Mouse (Mus musculus): ENCODE results near the gene Supv3l1. TPM values are rescaled to one million over a fixed set of nuclear protein-coding genes. Genes with fewer than 3 reads are reported as not detected.

Gene Supv3l1
- polyA plus RNA-seq, 1 experiment from 2014 or later, result 20.5 TPM

DNA sequence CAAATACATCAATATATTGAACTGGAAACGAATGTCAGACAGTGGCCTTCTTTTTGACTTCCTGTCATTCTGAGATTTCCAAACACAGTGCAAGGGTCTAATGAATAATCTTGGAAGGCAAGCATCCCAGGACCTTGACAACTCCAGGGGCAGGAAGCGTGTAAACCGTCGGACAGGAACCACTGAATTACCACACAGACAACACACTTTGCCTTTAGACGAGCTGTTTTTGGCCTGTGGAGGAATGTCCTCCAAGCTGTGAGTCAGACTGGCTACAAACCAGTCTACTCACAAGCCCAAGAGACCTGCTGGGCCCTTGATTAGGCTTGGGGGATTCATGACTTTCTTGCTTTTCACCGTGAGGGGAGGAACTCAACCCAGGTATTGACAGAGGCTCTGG is 29.1 kb downstream of the Supv3l1 start:
- ATAC-seq (ENCODE audit: low FRiP score), result no peak
- 0 out of 2 replicates have a peak, but pooled peaks cover under 1% of the 10 kb centered on the region for H3K4me1 ChIP-seq (replicated peaks; ENCODE audit: control insufficient read depth, insufficient read depth, low read length)
- H3K36me3 ChIP-seq (replicated peaks; ENCODE audit: control insufficient read depth, insufficient read depth), result no peaks in the 10 kb centered on the region
- DNase-seq (ENCODE audit: low spot score), result no peak
- H3K27ac ChIP-seq, result no peak overlapping the region
- 80% methylated on average over 6 of the region's 6 CpGs for WGBS
- no peak overlapping the region for H3K4me3 ChIP-seq (replicated peaks; ENCODE audit: low read length)
- H3K27me3 ChIP-seq (ENCODE audit: control insufficient read depth, insufficient read depth, low read length), result no peaks in the 10 kb centered on the region
- H3K4me2 ChIP-seq (replicated peaks), result no peak overlapping the region
- no peaks in the 10 kb centered on the region for H3K9me3 ChIP-seq (ENCODE audit: control insufficient read depth, low read length)
- H3K9ac ChIP-seq, result no peak overlapping the region

- Histone ChIP-seq H3K27ac (no peak overlapping the region), H3K27me3 (ENCODE audit: control insufficient read depth, insufficient read depth, low read length) (no peaks in the 10 kb centered on the region), H3K9me3 (ENCODE audit: control insufficient read depth, low read length) (no peaks in the 10 kb centered on the region), H3K9ac (no peak overlapping the region), H3K4me3 (replicated peaks; ENCODE audit: low read length) (no peak overlapping the region), H3K36me3 (replicated peaks; ENCODE audit: control insufficient read depth, insufficient read depth) (no peaks in the 10 kb centered on the region), H3K4me2 (replicated peaks) (no peak overlapping the region), H3K4me1 (replicated peaks; ENCODE audit: control insufficient read depth, insufficient read depth, low read length) (no peaks in the 10 kb centered on the region)
- DNase-seq (ENCODE audit: low spot score), result no peak
- ATAC-seq (ENCODE audit: low FRiP score), result no peak
- WGBS, result 87% methylated on average over 5 of the region's 5 CpGs
Observed at GRCm38 (mm10) chr10:62419422-62419821, 30.1 kb downstream of the Supv3l1 start.

- Histone ChIP-seq H3K4me3 (replicated peaks; ENCODE audit: low read length) (no peak overlapping the region), H3K27me3 (ENCODE audit: control insufficient read depth, insufficient read depth, low read length) (no peaks in the 10 kb centered on the region), H3K4me2 (replicated peaks) (no peak overlapping the region), H3K4me1 (replicated peaks; ENCODE audit: control insufficient read depth, insufficient read depth, low read length) (no peaks in the 10 kb centered on the region), H3K27ac (no peak overlapping the region), H3K36me3 (replicated peaks; ENCODE audit: control insufficient read depth, insufficient read depth) (no peaks in the 10 kb centered on the region), H3K9ac (no peak overlapping the region), H3K9me3 (ENCODE audit: control insufficient read depth, low read length) (no peaks in the 10 kb centered on the region)
- ATAC-seq (ENCODE audit: low FRiP score) (no peak), DNase-seq (ENCODE audit: low spot score) (no peak)
- 45% methylated on average over 7 of the region's 7 CpGs for WGBS
Observed at GRCm38 (mm10) chr10:62418831-62419356, 30.6 kb downstream of the Supv3l1 start.

- no peaks in the 10 kb centered on the region for H3K27me3 ChIP-seq (ENCODE audit: control insufficient read depth, insufficient read depth, low read length)
- no peaks in the 10 kb centered on the region for H3K9me3 ChIP-seq (ENCODE audit: control insufficient read depth, low read length)
- 57% methylated on average over 4 of the region's 4 CpGs for WGBS
- ATAC-seq (ENCODE audit: low FRiP score) (no peak), DNase-seq (ENCODE audit: low spot score) (no peak)
- H3K27ac ChIP-seq, result no peak overlapping the region
- no peaks in the 10 kb centered on the region for H3K4me1 ChIP-seq (replicated peaks; ENCODE audit: control insufficient read depth, insufficient read depth, low read length)
- no peak overlapping the region for H3K9ac ChIP-seq
- no peak overlapping the region for H3K4me3 ChIP-seq (replicated peaks; ENCODE audit: low read length)
- H3K4me2 ChIP-seq (replicated peaks), result no peak overlapping the region
- H3K36me3 ChIP-seq (replicated peaks; ENCODE audit: control insufficient read depth, insufficient read depth), result no peaks in the 10 kb centered on the region
Observed at GRCm38 (mm10) chr10:62413606-62413982, 35.9 kb downstream of the Supv3l1 start.

DNA sequence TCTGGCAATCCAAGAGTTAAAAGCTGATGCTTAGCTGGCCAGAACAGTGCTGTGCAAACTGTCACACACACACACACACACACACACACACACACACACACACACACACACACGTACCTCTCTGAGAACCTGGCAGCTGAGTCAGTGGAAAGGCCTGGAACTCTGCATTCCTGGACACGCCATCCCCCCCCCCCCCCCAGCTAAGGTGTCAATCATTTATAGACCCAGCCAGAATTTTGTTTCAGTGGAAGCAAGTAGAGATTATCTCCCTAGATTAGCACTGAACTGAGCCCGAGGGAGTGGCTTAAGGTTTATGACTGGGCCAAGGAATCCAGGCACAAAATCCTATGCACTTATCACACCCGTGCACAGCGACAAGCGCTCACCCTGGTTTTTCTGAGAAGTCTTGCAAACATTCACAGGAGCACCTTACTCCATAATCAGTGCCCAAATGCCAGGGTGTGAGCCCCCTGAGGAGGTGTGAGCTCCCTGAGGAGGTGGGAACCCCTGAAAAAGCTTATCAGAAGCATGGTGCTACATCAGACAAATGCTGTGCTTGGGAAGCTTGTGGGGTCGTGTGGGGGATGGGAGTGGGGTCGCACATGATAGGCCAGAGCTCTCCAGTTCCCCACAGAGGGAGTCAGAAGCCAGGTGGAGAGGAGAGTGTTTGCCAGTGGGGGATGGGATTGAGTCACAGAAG is 36.5 kb downstream of the Supv3l1 start:
- DNase-seq (ENCODE audit: low spot score), result no peak
- Histone ChIP-seq H3K27ac (no peak overlapping the region), H3K9ac (no peak overlapping the region), H3K27me3 (ENCODE audit: control insufficient read depth, insufficient read depth, low read length) (no peaks in the 10 kb centered on the region), H3K4me2 (replicated peaks) (no peak overlapping the region), H3K4me3 (replicated peaks; ENCODE audit: low read length) (no peak overlapping the region), H3K9me3 (ENCODE audit: control insufficient read depth, low read length) (no peaks in the 10 kb centered on the region), H3K4me1 (replicated peaks; ENCODE audit: control insufficient read depth, insufficient read depth, low read length) (no peaks in the 10 kb centered on the region), H3K36me3 (replicated peaks; ENCODE audit: control insufficient read depth, insufficient read depth) (no peaks in the 10 kb centered on the region)
- no peak for ATAC-seq (ENCODE audit: low FRiP score)
- 52% methylated on average over 8 of the region's 8 CpGs for WGBS

GRCm38 (mm10) chr10:62411431-62412410 is 37.8 kb downstream of the Supv3l1 start:
- WGBS, result 70% methylated on average over 19 of the region's 19 CpGs
- no peaks in the 10 kb centered on the region for H3K4me1 ChIP-seq (replicated peaks; ENCODE audit: control insufficient read depth, insufficient read depth, low read length)
- H3K27me3 ChIP-seq (ENCODE audit: control insufficient read depth, insufficient read depth, low read length), result no peaks in the 10 kb centered on the region
- no peak for ATAC-seq (ENCODE audit: low FRiP score)
- no peak for DNase-seq (ENCODE audit: low spot score)
- no peak overlapping the region for H3K27ac ChIP-seq
- no peaks in the 10 kb centered on the region for H3K9me3 ChIP-seq (ENCODE audit: control insufficient read depth, low read length)
- no peak overlapping the region for H3K4me2 ChIP-seq (replicated peaks)
- H3K4me3 ChIP-seq (replicated peaks; ENCODE audit: low read length), result no peak overlapping the region
- no peak overlapping the region for H3K9ac ChIP-seq
- H3K36me3 ChIP-seq (replicated peaks; ENCODE audit: control insufficient read depth, insufficient read depth), result no peaks in the 10 kb centered on the region

DNA sequence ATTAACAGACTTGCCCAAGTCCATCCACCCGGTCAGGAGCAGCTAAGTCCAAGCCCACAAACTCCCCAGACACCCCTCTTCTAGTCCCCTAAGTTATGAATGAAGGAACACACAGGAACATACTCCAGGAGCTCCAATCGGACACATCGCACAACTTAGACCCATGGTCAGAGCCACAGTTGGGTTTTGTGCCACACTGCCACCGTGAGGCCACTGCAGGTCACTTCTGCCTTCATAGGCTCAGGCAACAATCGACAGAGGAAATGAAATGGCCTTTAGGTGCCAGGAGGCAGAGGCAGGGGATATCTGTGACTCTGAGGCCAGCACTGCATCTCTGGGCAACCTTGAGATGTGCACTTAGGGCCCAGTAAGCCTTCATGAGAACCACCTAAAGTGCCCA is 38.6 kb downstream of the Supv3l1 start:
- H3K4me2 ChIP-seq (replicated peaks), result no peak overlapping the region
- no peaks in the 10 kb centered on the region for H3K27me3 ChIP-seq (ENCODE audit: control insufficient read depth, insufficient read depth, low read length)
- no peaks in the 10 kb centered on the region for H3K4me1 ChIP-seq (replicated peaks; ENCODE audit: control insufficient read depth, insufficient read depth, low read length)
- 10% methylated on average over 5 of the region's 5 CpGs for WGBS
- H3K9ac ChIP-seq, result no peak overlapping the region
- ATAC-seq (ENCODE audit: low FRiP score), result peak; percentile 70; the same call in 1 of the 2 replicates
- no peak overlapping the region for H3K27ac ChIP-seq
- peak; percentile 78 for DNase-seq (ENCODE audit: low spot score)
- no peaks in the 10 kb centered on the region for H3K36me3 ChIP-seq (replicated peaks; ENCODE audit: control insufficient read depth, insufficient read depth)
- H3K4me3 ChIP-seq (replicated peaks; ENCODE audit: low read length), result no peak overlapping the region
- no peaks in the 10 kb centered on the region for H3K9me3 ChIP-seq (ENCODE audit: control insufficient read depth, low read length)

- Histone ChIP-seq H3K27me3 (ENCODE audit: control insufficient read depth, insufficient read depth, low read length) (no peaks in the 10 kb centered on the region), H3K4me3 (replicated peaks; ENCODE audit: low read length) (no peak overlapping the region), H3K4me1 (replicated peaks; ENCODE audit: control insufficient read depth, insufficient read depth, low read length) (no peaks in the 10 kb centered on the region), H3K27ac (no peak overlapping the region), H3K36me3 (replicated peaks; ENCODE audit: control insufficient read depth, insufficient read depth) (no peaks in the 10 kb centered on the region), H3K9ac (0 out of 2 replicates have a peak overlapping the region, but pooled peaks have one; percentile 24), H3K4me2 (replicated peaks) (peak overlapping the region; percentile 35), H3K9me3 (ENCODE audit: control insufficient read depth, low read length) (no peaks in the 10 kb centered on the region)
- no peak for ATAC-seq (ENCODE audit: low FRiP score)
- DNase-seq (ENCODE audit: low spot score), result no peak
- 46% methylated on average over 14 of the region's 14 CpGs for WGBS
Observed at GRCm38 (mm10) chr10:62404901-62405300, 44.6 kb downstream of the Supv3l1 start.

DNA sequence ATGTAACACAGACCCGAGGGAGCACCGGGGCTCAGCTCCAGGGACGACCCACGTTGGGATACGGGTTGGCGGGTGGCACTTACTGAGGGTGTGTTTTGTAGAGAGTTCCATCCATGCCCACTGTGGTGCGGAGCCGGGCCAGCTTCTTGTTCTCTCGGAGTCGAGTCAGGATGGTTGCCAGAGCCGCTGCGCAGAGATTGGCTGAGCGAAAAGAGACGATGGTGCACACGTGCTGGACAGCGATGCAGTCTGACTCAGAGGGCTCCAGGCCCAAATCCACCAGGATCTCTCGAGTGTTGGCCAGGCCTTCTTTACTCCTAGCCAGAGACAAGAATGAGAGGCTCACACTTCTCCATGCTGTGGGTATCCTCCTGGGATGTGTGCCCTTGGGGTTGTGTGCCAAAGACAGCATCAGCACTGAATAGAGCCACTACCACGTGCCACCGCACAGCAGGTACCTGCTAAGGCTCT is 47.9 kb downstream of the Supv3l1 start:
- H3K27ac ChIP-seq, result no peak overlapping the region
- H3K36me3 ChIP-seq (replicated peaks; ENCODE audit: control insufficient read depth, insufficient read depth), result no peaks in the 10 kb centered on the region
- DNase-seq (ENCODE audit: low spot score) (no peak), ATAC-seq (ENCODE audit: low FRiP score) (no peak)
- 87% methylated on average over 19 of the region's 19 CpGs for WGBS
- H3K4me3 ChIP-seq (replicated peaks; ENCODE audit: low read length), result no peak overlapping the region
- no peaks in the 10 kb centered on the region for H3K27me3 ChIP-seq (ENCODE audit: control insufficient read depth, insufficient read depth, low read length)
- no peaks in the 10 kb centered on the region for H3K9me3 ChIP-seq (ENCODE audit: control insufficient read depth, low read length)
- no peak overlapping the region for H3K4me2 ChIP-seq (replicated peaks)
- no peaks in the 10 kb centered on the region for H3K4me1 ChIP-seq (replicated peaks; ENCODE audit: control insufficient read depth, insufficient read depth, low read length)
- H3K9ac ChIP-seq, result no peak overlapping the region
